Mouse (Mus musculus) CD4-positive, CD25-positive, alpha-beta regulatory T cell, adult 4 months (primary cell): Measurements from ENCODE around the gene Ppm1a. TPM values are rescaled to one million over a fixed set of nuclear protein-coding genes. Genes with fewer than 3 reads are reported as not detected.
A peak's percentile ranks its signal among the peaks of the same experiment; 100 is the strongest.

Experiments used
- ATAC-seq: one replicate; pipeline ENCODE4 v1.8.0; 2017
- polyA plus RNA-seq, 2 experiments: library from polyadenylated mRNA; unstranded; fragments of 100-300 nt; shearing (Covaris generic); gene quantifications; one replicate each; pipeline ENCODE4 v1.2.1; 2017

Ppm1a gene
- polyA plus RNA-seq, 2 experiments from 2014 or later = 25.1 to 38.1 TPM

DNA sequence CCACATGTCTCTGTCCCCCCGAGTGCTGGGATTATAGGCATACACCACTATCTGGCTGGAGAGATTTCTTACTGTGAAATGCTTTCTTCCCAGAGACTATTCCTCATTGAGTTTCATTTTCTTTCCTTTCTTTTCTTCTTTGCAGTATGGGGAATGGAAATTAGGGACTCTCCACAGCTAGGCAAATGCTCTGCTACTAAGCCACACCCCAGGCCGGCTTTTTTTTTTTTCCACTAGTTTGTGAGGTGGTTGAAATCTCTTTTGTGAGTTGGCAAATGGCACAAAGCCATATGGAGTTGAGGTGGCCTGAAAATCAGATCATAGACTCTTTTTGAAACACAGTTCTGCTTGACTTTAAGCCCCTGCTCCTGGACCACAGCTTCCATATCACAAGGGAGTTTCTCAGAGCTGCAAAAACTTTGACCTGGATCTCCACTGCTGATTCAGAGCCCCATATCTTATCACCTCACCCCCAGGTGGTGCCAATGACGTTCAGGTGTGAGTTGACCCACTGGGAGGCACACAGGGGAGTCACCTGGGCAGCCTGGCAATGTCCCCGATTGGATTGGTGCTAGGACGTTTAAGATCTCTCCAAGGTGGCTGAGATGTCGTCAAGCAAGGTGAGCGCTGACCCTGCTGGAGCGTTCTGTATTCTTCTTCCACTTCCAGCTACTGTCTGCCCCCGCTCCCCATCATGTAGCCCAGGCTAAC, 71.7 kb downstream of the Ppm1a start:
- ATAC-seq = no peak

DNA sequence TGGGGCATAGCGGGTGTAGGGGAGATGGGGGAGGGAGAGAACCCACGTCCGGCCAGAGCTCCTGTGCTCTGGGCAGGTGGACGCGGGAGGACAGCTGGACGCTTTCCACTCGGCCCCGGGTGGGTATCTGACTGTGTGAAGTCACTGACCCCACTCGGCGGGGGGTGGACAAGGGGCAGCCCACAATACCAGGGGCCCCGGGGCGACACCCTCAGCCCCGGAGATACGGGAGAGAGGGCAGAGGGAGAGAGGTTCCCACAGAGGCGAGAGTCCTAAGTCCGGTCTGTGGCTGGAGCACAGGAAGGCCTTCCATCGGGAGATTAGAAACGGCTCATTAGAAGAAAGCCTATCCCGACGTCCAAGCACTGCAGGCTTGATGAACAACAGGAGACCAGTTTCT, 72.5 kb downstream of the Ppm1a start:
- no peak for ATAC-seq

GRCm38 (mm10) chr12:72830317-72830716, 73.1 kb downstream of the Ppm1a start:
- ATAC-seq = no peak

GRCm38 (mm10) chr12:72831711-72832432, 74.6 kb downstream of the Ppm1a start:
- no peak for ATAC-seq

DNA sequence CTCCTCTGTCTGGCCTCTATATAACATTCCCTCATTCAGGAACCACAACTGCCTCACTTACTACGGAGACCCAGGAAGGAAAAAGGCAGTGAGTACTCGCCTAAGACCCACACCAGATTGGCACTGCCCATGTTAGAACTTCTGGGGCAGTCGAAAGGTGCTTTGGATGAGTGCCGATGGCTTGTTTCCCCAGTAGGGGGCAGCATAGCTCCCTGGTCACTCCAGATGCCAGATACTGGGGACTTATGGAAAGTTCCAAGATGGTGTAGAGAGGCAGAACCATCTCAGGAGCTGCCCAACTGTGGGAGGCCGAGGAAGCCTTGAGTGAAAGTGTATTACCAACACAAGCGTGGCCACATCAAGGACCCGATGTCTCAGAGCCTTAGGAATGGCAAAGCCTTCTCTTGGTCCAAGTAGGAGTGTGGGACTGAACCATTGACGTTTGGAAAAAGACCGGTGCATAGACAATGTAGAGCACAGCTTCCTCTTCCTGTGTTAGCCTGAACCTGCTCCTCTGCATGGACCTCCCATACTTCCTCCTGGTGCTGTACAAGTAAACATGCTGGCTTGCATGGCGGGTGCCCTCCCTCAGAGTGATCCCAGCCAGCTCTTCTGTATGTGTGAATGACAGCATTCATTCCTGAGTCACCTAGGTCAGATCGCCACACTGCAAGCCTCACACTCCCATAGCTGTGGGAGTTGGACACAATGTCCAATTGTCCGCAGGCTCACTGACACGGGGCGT, 77.7 kb downstream of the Ppm1a start:
- no peak for ATAC-seq

DNA sequence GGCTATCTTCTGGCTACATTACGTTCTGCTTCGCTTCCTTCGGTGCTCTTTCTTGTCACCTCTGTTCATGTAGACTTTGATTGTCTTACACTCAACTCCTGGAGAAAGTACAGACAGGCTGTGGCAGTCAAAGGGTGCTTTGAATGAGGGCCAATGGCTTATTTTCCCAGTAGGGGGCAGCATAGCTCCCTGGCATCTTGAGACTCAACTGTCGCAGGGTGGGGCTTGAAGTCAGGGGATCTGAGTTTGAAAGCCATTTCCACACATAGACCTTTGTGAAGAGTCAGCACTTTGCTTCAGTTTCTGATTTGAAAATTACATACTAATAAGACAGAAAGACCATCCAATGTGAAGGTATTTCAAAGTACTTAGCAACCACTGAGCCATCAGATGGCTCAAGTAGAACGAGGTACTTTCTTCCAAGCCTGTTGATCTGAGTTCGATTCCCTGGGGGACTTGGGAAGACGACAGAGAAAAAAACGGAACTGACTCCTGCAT, 78.3 kb downstream of the Ppm1a start:
- ATAC-seq = no peak

DNA sequence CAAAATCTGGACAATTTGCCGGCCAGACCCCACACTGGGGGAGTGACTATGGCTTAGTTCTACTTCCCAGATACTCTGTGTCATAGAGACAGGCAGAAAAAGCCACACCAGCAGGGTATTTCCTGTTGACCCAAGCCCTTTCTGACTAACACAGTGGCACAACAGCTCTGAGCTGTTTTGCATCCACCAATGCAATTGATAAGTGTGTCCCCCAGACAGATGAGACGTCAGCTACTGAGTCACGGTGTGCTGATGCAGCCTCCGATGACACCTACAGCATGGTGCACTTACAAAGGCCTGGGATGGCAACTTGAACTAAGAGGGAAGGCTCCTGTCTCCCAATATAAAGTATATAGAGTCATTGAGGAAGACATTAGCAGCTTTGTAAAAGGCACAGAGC, 80.0 kb downstream of the Ppm1a start:
- ATAC-seq = no peak

DNA sequence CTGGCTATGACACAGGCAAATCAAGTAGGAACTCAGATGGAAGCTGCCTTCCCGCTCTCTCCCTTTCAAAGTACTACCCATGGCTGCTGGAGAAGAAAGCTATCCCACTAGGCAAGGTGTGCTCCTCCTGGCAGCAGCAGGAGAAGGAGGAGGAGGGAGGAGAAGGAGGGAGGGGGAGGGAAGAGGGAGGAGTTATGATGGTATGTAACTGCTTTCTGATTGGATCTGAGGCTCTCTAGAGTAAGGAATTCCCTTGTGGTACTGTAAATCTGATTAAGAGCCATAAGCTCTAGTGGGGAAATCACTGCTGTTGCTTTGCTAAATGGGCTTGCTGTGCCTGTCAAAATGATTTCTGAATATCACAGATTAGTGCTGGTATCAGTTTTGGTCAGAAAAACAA, 84.2 kb downstream of the Ppm1a start:
- no peak for ATAC-seq

GRCm38 (mm10) chr12:72843135-72843534, 85.9 kb downstream of the Ppm1a start:
- no peak for ATAC-seq

GRCm38 (mm10) chr12:72843555-72843954, 86.3 kb downstream of the Ppm1a start:
- ATAC-seq = no peak

GRCm38 (mm10) chr12:72843973-72844620, 86.8 kb downstream of the Ppm1a start:
- peak; percentile 96 for ATAC-seq

DNA sequence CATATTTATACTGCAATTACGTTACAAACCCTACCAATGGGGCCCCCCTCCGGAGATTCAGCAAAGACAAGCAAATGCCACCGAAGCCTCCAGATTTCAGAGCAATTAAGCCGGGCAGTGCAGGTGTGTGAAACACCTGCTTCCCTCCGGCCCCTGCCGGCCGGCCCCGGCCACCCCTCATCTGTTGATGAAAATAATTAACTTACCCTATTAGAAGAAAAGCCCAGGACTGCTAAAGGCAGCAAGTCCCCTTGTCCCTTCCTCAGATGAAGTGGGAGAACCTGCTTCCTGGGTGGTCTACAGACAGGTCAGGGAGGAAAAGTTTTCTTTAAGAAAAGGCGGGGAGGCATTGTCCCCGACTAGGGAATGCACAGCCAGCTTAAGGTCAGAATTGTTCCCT, 88.7 kb downstream of the Ppm1a start:
- no peak for ATAC-seq

- ATAC-seq = no peak
Measured at GRCm38 (mm10) chr12:72847725-72848124, 90.5 kb downstream of the Ppm1a start.

Other genes starting within 250 kb of the Ppm1a start
- 1 to 10 TPM; 4.4 to 7.0 TPM for gene Pcnx4, start 221.1 kb upstream of the Ppm1a start, polyA plus RNA-seq
- not detected for gene Gm4756, start 107.8 kb upstream of the Ppm1a start, polyA plus RNA-seq
- 100 to 1,000 TPM in 1 of 2 experiments, 10 to 100 TPM in 1; 92.5 to 103 TPM for gene Dhrs7, start 92.5 kb upstream of the Ppm1a start, polyA plus RNA-seq
- not detected for gene Six6, start 182.4 kb downstream of the Ppm1a start, polyA plus RNA-seq
- under 1 TPM in 1 of 2 experiments, not detected in 1; 0.42 TPM for gene 4930447C04Rik, start 183.3 kb downstream of the Ppm1a start, polyA plus RNA-seq